Mouse (Mus musculus) brain, embryonic 14.5 days (tissue): ENCODE results near the gene Smpd1.

Experiments used
- CTCF ChIP-seq: fragments of 200-500 bp; IDR thresholded peaks from 2 replicates; pipeline ENCODE4 v1.5.1; 2012; ENCODE audit warnings: inconsistent platforms, mild to moderate bottlenecking, moderate library complexity, borderline replicate concordance; ENCODE audit not compliant: insufficient read depth, insufficient read length; ENCODE audit errors: extremely low read depth
- POLR2A ChIP-seq: fragments of 200-500 bp; IDR thresholded peaks from 2 replicates; pipeline ENCODE4 v1.6.1; 2012; ENCODE audit warnings: mild to moderate bottlenecking, inconsistent platforms, borderline replicate concordance; ENCODE audit not compliant: poor library complexity, insufficient read depth, insufficient read length, severe bottlenecking; ENCODE audit errors: extremely low read depth

DNA sequence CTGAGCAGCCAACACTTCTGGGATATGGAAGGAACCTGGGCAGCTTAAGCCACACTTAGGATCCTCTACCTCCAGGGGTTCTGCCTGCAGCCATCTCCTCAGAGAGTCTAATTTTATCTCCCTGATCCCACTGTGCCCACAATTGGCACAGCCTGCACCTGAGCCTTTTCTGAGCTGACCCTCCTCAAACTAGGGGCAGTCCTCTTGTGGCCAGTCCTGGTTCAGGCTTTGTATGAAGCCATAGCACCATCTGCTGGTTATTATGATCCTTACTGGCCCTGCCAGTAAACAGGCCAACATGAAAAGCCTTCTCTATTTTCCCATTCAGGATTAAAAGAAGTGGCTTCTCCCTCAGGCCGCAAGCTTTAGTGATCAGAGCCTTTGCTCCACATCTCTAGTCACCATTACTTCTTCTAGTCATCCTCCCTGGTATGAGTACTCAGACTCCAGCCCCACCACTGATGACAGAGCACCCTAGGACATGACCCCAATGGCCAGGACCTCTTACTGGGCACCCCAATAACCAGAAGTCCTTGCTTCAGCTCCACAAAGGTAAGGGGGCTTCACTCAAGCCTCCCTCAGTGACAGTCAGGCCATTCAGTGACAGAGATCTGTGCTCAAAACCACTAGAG lies 26.7 kb upstream of the Smpd1 start:
- peak; percentile 63; the same call in 1 of the 2 replicates for TF ChIP-seq CTCF
- no peak for TF ChIP-seq POLR2A
